Mouse (Mus musculus): Measurements from ENCODE around the gene Slc38a9.

GRCm38 (mm10) chr13:112738005-112738404 is 77.5 kb downstream of the Slc38a9 start:
- TF ChIP-seq CTCF (conservative IDR thresholded peaks at IDR 0.05; ENCODE audit: insufficient read depth, insufficient read length, low read depth, low read length) (no peak), POLR2A (IDR thresholded peaks at IDR 0.05; ENCODE audit: low read depth, low read length) (no peak)

All from kidney, adult 2 months (tissue).